Mouse (Mus musculus) liver, embryonic 14.5 days (tissue): ENCODE data around the gene Gsap.
"Not testable (repeated sequence)": the region's sequence is repeated elsewhere in the genome, so short reads cannot be mapped to it uniquely, and the experiment has no call there.

Source experiments
- CTCF ChIP-seq: IDR thresholded peaks from 2 replicates; pipeline ENCODE4 v1.5.1; 2016; ENCODE audit warnings: antibody characterized with exemption, low read depth, control low read depth
- EP300 ChIP-seq: IDR thresholded peaks from 2 replicates; pipeline ENCODE4 v1.6.1; 2016; ENCODE audit warnings: antibody characterized with exemption, low read depth

DNA sequence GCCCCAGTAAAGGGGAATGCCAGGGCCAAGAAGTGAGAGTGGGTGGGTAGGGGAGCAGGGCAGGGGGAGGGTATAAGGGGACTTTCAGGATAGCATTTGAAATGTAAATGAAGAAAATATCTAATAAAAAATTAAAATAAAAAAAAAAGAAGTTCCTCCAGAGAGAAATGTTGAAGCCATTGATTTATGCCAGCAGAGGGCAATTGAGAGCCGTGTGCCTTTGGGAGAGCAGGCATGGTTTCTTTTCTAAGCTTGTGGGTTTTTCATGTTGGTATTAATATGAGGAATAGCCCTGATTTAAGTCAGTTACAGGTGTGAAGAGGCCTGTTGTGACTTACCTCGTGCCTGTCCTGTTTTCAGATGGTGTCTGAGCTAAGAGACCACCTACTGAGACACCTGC lies 91.6 kb downstream of the Gsap start:
- not testable (repeated sequence) for TF ChIP-seq CTCF, EP300
